Mouse (Mus musculus) forebrain, embryonic 16.5 days (tissue): ENCODE data around the gene Smarcc1. TPM values are rescaled to one million over a fixed set of nuclear protein-coding genes. Genes with fewer than 3 reads are reported as not detected.

Source experiments
- ATAC-seq: fragments of 200-750 bp; cut with Nextera tagmentation; 2 replicates; pipeline ENCODE4 v1.8.0; 2017; ENCODE audit warnings: mild to moderate bottlenecking, moderate library complexity
- H3K27ac ChIP-seq: fragments of 300-500 bp; sonication (generic); 2 replicates; pipeline ENCODE4 v1.5.1; 2014; ENCODE audit warnings: low read length, control low read depth
- H3K27me3 ChIP-seq: fragments of 300-500 bp; sonication (generic); replicated peaks from 2 replicates; pipeline ENCODE4 v1.6.1; 2014; ENCODE audit warnings: low read length; ENCODE audit not compliant: control insufficient read depth, insufficient read depth
- H3K36me3 ChIP-seq: fragments of 300-500 bp; sonication (generic); 2 replicates; pipeline ENCODE4 v1.6.1; 2014; ENCODE audit not compliant: control insufficient read depth, insufficient read depth
- H3K4me1 ChIP-seq: fragments of 300-500 bp; sonication (generic); replicated peaks from 2 replicates; pipeline ENCODE4 v1.6.1; 2014; ENCODE audit warnings: low read length; ENCODE audit not compliant: control insufficient read depth, insufficient read depth
- H3K4me2 ChIP-seq: fragments of 300-500 bp; sonication (generic); 2 replicates; pipeline ENCODE4 v1.6.1; 2014; ENCODE audit warnings: mild to moderate bottlenecking, low read length, control low read depth
- H3K4me3 ChIP-seq: fragments of 300-500 bp; sonication (generic); replicated peaks from 2 replicates; pipeline ENCODE4 v1.5.1; 2014; ENCODE audit warnings: mild to moderate bottlenecking, low read length, control low read depth
- H3K9ac ChIP-seq: fragments of 300-500 bp; sonication (generic); replicated peaks from 2 replicates; pipeline ENCODE4 v1.6.1; 2014; ENCODE audit warnings: low read depth, low read length, control low read depth
- H3K9me3 ChIP-seq: fragments of 300-500 bp; sonication (generic); 2 replicates; pipeline ENCODE4 v1.6.1; 2016; ENCODE audit warnings: low read length; ENCODE audit not compliant: control insufficient read depth
- WGBS: fragments of 180-500 bp; shearing (Covaris S2); extraction: QIAGEN DNeasy Blood & Tissue Kit; methylation state at CpG from one replicate; pipeline ENCODE4 v1.1.7; 2014; 5-methylcytosine and 5-hydroxymethylcytosine counted together
- polyA plus RNA-seq: library from polyadenylated mRNA; unstranded; fragments of >200 nt; fragmentation: Nextera tagmentation; extraction: Ambion mirVana; gene quantifications from 2 replicates; pipeline ENCODE4 v1.2.1, GENCODE M21; 2015

Smarcc1 gene
- polyA plus RNA-seq, 1 experiment from 2014 or later = 134 TPM

DNA sequence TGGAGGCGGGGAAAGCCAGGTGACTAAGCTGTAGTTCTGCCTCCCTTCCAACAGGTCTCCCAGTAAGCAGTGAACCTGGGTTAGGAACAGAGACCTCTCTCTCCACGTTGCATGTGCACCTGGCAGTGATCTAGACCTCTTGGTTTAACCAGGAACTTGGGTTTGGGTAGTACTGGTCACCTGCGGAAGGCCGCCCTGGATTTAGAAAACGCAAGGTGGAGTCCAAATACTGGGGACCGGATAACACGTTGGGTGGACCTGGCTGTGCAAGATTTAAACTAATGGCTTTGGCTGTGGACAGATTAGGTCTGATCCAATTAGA, 127.0 kb downstream of the Smarcc1 start:
- no peak; the same call in 1 of the 2 replicates for ATAC-seq
- WGBS = 24% methylated on average over 7 of the region's 7 CpGs

DNA sequence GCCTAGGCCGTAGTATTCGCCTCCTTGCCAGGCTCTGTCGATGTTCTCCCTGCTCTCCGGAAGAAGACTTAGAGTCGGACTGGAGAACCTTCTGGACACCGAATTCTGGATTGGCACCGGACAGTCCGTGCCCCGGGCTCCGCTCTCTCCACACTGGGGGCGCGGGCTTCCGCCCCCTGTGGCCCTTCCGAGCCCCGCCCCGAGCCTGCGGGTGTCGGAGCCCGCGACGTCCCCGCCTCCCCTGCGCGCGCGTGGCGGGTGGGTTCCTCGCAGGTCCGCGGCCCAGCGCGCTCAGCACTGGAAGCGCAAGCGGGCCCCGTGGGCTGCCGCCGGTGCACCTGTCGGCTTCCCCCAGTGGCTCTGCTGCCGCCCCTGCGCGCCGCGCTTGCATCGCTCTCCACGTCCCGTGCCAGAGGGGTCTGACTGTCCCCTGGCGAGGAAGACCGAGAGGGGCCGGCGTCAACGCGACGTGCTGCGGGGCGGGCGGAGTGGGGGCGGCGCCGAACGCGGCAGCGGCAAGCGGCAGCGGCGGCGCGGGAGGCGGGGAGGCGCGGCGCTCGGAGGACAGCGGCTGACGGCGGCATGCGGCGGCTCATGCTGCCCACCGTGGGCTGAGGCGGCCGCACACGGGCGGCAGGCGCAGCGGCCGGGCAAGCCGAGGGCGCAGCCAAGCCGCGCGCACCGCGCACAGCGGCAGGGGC, 127.5 kb downstream of the Smarcc1 start:
- H3K36me3 ChIP-seq = peaks cover 2% of the 10 kb centered on the region; the same call in 1 of the 2 replicates
- H3K27me3 ChIP-seq = no peaks in the 10 kb centered on the region
- peak overlapping the region; percentile 77 for H3K27ac ChIP-seq
- H3K4me1 ChIP-seq = peaks cover 35% of the 10 kb centered on the region
- ATAC-seq = peak; percentile 69
- under 1% methylated on average over 78 of the region's 93 CpGs for WGBS
- H3K4me2 ChIP-seq = peak overlapping the region; percentile 95
- peak overlapping the region; percentile 85 for H3K4me3 ChIP-seq
- no peaks in the 10 kb centered on the region for H3K9me3 ChIP-seq
- H3K9ac ChIP-seq = peak overlapping the region; percentile 81

More for the DNA sequence above, 127.0 kb downstream of the Smarcc1 start:
- Histone ChIP-seq H3K4me2 (peak overlapping the region; percentile 95), H3K4me1 (peaks cover 30% of the 10 kb centered on the region), H3K27ac (peak overlapping the region; percentile 77), H3K27me3 (no peaks in the 10 kb centered on the region), H3K4me3 (peak overlapping the region; percentile 85), H3K36me3 (peaks cover 2% of the 10 kb centered on the region; the same call in 1 of the 2 replicates), H3K9ac (peak overlapping the region; percentile 81), H3K9me3 (no peaks in the 10 kb centered on the region)

DNA sequence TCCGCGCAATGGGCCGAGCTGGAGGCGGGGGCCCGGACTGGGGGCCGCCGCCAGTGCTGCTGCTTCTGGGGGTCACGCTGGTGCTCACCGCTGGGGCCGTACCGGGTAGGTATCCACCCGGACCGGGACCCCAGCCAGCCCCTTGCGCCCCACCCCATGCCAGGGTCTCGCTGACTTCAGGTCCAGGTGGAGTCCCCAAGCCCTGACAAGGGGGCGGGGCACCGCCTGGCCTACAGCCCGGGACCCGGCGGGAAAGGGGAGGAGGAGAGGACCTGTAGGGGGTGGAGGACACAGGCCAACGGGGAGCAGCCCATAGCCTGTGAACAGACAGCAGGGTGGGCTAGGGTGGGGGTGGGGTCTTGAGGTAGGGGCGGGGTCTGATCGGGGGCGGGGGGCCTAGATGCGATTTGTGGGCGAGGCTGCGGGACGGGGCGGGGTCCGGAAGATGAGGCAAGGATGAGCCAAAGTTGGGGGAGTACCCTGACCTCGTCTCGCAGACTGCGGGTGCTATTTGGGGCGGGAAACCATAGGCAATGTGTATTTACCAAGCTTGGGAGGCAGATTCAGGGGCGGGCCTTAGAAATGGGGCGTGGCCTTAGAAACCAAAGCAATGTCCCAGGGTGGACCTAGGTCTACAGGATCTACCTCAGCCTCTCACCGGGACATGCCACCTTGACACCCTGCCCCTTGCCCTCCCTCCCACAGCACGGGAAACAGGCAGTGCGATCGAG, 128.2 kb downstream of the Smarcc1 start:
- H3K4me3 ChIP-seq = peak overlapping the region; percentile 85
- H3K36me3 ChIP-seq = no peaks in the 10 kb centered on the region
- no peaks in the 10 kb centered on the region for H3K27me3 ChIP-seq
- ATAC-seq = peak; percentile 53
- H3K27ac ChIP-seq = peak overlapping the region; percentile 77
- peaks cover 42% of the 10 kb centered on the region for H3K4me1 ChIP-seq
- no peaks in the 10 kb centered on the region for H3K9me3 ChIP-seq
- H3K4me2 ChIP-seq = peak overlapping the region; percentile 95
- peak overlapping the region; percentile 81 for H3K9ac ChIP-seq
- 2% methylated on average over 31 of the region's 40 CpGs for WGBS

GRCm38 (mm10) chr9:110246321-110246640, 128.8 kb downstream of the Smarcc1 start:
- no peaks in the 10 kb centered on the region for H3K9me3 ChIP-seq

DNA sequence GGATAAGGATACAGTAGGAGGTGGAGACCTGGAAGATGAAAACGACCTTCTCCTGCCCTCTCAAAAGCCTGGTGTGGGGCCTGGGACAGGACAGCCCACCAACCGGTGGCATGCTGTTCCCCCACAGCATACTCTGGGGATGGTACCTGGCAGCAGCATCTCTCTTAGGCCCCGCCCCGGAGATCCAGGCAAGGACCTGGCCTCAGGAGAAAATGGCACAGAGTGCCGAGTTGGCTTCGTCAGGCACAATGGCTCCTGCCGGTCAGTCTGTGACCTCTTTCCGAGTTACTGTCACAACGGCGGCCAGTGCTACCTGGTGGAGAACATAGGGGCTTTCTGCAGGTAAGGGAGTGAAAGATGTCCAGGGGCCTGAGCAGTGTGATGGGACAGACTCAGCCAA, 129.5 kb downstream of the Smarcc1 start:
- peak overlapping the region; percentile 95 for H3K4me2 ChIP-seq
- no peaks in the 10 kb centered on the region for H3K36me3 ChIP-seq
- ATAC-seq = no peak
- no peak overlapping the region for H3K4me3 ChIP-seq
- H3K27me3 ChIP-seq = no peaks in the 10 kb centered on the region
- 87% methylated on average over 10 of the region's 10 CpGs for WGBS
- no peak overlapping the region for H3K9ac ChIP-seq
- no peaks in the 10 kb centered on the region for H3K9me3 ChIP-seq
- H3K27ac ChIP-seq = no peak overlapping the region
- peaks cover 49% of the 10 kb centered on the region for H3K4me1 ChIP-seq

More at GRCm38 (mm10) chr9:110246321-110246640, 128.8 kb downstream of the Smarcc1 start:
- peak overlapping the region; percentile 95 for H3K4me2 ChIP-seq
- WGBS = 33% methylated on average over 13 of the region's 13 CpGs
- H3K36me3 ChIP-seq = no peaks in the 10 kb centered on the region
- H3K4me3 ChIP-seq = peak overlapping the region; percentile 85
- H3K27me3 ChIP-seq = no peaks in the 10 kb centered on the region
- H3K9ac ChIP-seq = peak overlapping the region; percentile 81
- H3K4me1 ChIP-seq = peaks cover 47% of the 10 kb centered on the region
- 0 out of 2 replicates have a peak overlapping the region, but pooled peaks have one; percentile 30 for H3K27ac ChIP-seq
- ATAC-seq = 0 out of 2 replicates have a peak, but pooled peaks have one; percentile 0

DNA sequence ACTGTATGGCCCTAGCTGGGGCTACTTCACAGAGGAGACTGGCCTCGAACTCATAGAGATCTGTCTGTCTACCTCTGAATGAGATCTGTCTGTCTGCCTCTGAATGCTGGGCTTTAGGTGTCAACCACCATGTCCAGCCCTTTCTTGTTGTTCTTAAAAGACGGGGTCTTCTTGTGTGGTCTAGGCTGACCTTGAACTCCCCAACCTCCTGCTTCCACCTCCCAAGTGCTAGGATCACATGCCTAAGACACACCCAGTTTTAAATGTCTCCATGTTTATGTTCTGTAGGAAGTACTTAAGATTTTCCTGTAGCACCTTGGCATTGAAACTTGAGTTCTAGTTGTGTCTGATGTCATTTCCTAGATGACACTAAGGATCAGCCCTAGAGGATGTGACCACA, 131.4 kb downstream of the Smarcc1 start:
- Histone ChIP-seq H3K9ac (no peak overlapping the region), H3K4me2 (0 out of 2 replicates have a peak overlapping the region, but pooled peaks have one; percentile 7), H3K27ac (peak overlapping the region; percentile 91), H3K4me1 (peaks cover 49% of the 10 kb centered on the region), H3K36me3 (no peaks in the 10 kb centered on the region), H3K9me3 (no peaks in the 10 kb centered on the region), H3K4me3 (no peak overlapping the region), H3K27me3 (no peaks in the 10 kb centered on the region)
- no peak for ATAC-seq
- WGBS = 75% methylated on average over 2 of the region's 2 CpGs

GRCm38 (mm10) chr9:110249823-110250543, 132.5 kb downstream of the Smarcc1 start:
- 3% methylated on average over 11 of the region's 11 CpGs for WGBS

GRCm38 (mm10) chr9:110250776-110251175, 133.3 kb downstream of the Smarcc1 start:
- peak overlapping the region; percentile 91 for H3K27ac ChIP-seq
- peaks cover 49% of the 10 kb centered on the region for H3K4me1 ChIP-seq
- H3K9ac ChIP-seq = no peak overlapping the region
- no peak overlapping the region for H3K4me3 ChIP-seq
- 62% methylated on average over 14 of the region's 14 CpGs for WGBS
- H3K4me2 ChIP-seq = peak overlapping the region; percentile 32
- H3K36me3 ChIP-seq = no peaks in the 10 kb centered on the region
- no peak for ATAC-seq
- no peaks in the 10 kb centered on the region for H3K9me3 ChIP-seq
- H3K27me3 ChIP-seq = no peaks in the 10 kb centered on the region

More at GRCm38 (mm10) chr9:110249823-110250543, 132.5 kb downstream of the Smarcc1 start:
- H3K4me3 ChIP-seq = 0 out of 2 replicates have a peak overlapping the region, but pooled peaks have one; percentile 1
- H3K4me1 ChIP-seq = peaks cover 42% of the 10 kb centered on the region
- peak overlapping the region; percentile 38 for H3K9ac ChIP-seq
- peak overlapping the region; percentile 91 for H3K27ac ChIP-seq
- peak; percentile 82 for ATAC-seq
- H3K9me3 ChIP-seq = no peaks in the 10 kb centered on the region
- no peaks in the 10 kb centered on the region for H3K36me3 ChIP-seq
- H3K4me2 ChIP-seq = peak overlapping the region; percentile 32
- H3K27me3 ChIP-seq = no peaks in the 10 kb centered on the region
